Mouse (Mus musculus) naive thymus-derived CD4-positive, alpha-beta T cell, adult 2 months (primary cell): ENCODE data around the gene Gm4791.

ENCODE experiments used
- DNase-seq: peaks from one replicate; pipeline ENCODE4 v3.0.0-alpha.2; 2011; ENCODE audit warnings: low read depth

The Gm4791 gene

DNA sequence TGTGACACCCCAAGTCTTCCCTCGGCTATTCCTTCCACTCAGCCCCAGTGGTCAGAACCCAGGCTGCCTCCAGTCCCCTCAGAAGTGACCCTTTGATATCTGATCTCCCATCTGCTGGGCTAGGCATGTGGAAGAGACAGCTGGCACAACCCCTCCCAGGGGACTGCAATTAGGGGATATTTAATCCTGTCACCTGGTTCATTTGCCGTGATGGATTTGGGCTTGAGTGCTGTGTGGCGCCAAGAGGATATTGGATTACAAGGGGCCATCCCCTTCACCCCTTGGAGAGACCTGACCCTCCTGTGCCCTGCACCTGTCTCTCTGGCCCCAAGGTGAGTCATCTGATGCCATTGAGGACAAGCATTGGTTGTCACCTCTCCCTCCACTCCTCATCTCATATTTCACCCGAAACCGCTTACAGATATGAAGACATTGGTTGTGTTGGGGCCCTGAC is at the start of gene Gm4791:
Gm4791 (plus strand) TSS at position 404 of the 454 bp plus-strand sequence.
- no peak for DNase-seq

DNA sequence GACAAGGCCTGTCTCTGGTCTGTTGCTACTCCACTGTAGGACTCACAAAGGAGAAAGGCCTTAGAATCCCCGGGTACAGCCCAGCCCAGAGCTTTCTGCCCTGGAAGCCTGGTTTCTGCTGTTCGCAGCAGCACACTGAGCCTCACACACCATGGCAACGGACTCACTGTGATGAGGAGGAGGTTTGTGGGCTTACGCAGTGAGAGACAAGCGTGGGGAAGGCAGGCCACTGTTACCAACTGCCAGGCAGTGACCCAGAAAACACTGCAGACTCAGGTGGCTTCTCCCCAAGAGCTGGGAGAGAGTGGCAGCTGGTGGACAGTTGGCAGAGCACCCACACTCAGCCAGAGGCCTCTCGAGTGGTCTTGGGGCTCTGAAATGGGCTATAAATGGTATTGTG is 42.3 kb upstream of the Gm4791 start:
- no peak for DNase-seq

DNA sequence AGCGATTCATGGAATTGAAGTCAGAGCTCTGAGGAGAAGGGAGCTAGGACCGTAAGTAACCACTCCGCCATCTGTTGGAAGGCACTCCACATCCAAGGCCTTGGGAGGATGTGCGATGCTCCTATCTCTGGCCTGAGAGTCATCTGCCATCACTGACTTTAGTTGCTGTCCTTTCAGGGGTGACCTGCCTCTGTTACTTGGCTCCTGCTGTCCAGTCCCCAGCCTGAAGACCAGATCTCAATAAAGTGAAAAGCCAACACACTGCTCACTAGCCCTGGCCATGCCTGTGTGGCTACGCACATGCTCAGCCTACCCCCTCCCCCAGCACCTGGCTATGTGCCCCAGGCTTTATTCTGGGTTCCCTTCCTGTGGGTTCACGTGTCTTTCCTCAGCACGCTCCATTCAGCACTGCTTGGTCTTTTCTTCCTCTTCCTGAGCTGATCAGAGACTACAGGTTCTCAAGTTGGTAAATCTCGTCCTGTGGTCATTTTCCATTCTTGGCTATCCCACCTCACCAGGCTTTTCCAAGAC is 41.1 kb upstream of the Gm4791 start:
- no peak for DNase-seq

DNA sequence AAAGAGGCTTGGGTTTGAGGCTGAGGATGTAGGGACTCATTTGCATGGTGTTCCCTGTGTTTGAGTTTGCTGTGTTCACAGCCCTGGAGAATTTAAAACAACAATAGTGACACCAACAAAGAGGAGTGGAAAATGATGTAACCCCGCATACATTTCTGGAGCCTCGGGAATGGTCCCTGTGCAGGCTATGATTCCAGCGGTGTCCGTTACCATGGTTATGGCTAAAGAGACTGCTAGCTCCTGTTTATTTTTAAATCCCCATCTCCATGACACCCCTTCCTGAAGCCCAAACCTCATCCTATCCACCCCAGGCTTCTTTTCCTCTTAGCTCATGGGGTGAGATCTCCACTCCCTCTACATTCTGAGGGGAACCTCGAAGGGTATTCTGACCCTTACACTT is 32.5 kb upstream of the Gm4791 start:
- DNase-seq, result no peak

DNA sequence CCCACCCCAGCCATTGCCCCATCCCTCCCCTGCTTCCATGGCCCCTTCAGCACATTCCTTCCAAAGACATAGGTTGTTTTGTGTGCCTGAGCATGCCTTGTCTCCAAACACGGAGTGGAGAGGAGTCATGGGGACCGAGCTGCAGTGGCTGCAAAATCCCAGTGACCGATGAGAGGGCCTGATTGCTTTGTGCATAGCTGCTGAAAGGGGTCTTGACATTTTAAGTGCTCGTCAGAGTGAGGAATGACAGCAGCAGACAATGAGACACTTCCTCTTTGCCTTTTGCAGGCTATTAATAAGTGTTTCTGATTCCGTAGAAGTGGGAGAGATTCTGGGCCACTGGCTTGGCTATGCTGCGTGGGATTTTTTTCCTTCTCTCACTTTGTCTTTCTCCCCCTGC is 29.6 kb upstream of the Gm4791 start:
- DNase-seq, result no peak

- no peak for DNase-seq
These were observed 29.1 kb upstream of the Gm4791 start for GRCm38 (mm10) chr9:46969406-46969805.

DNA sequence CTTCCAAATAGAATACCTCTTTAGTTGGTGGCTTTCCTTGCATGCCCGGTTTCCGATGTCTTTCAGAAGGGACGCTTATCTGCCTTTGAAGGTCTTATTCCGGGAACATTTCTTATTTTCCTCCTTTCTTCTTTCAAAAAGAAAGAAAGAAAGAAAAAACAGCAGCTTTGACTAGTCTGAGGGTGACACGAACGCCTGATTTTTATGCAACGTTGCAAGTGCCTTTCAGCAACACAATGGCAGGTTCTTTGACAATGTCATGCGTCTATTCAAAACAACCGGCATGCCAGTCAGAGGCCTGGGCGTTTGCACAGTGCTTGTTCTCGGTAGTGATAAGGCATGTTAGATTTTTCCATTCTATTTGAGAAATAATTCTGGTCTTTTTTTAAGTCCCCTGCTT is 19.7 kb upstream of the Gm4791 start:
- DNase-seq, result no peak

- no peak for DNase-seq
These were observed 18.4 kb upstream of the Gm4791 start for GRCm38 (mm10) chr9:46980111-46980510.

GRCm38 (mm10) chr9:46983471-46983870 is 15.1 kb upstream of the Gm4791 start:
- DNase-seq, result no peak

GRCm38 (mm10) chr9:47041569-47041968 is 43.0 kb downstream of the Gm4791 start:
- DNase-seq, result no peak
